Mouse (Mus musculus) thymus, postnatal 0 days (tissue): Measurements from ENCODE around the gene Ttf1. TPM values are rescaled to one million over a fixed set of nuclear protein-coding genes. Genes with fewer than 3 reads are reported as not detected.
"Not testable (repeated sequence)": the region's sequence is repeated elsewhere in the genome, so short reads cannot be mapped to it uniquely, and the experiment has no call there.

Source experiments
- DNase-seq: peaks from one replicate; pipeline ENCODE4 v3.0.0-alpha.2; 2015; ENCODE audit warnings: low spot score
- polyA plus RNA-seq: library from polyadenylated mRNA; unstranded; fragments of >200 nt; fragmentation: Nextera tagmentation; extraction: Ambion mirVana; gene quantifications from 2 replicates; pipeline ENCODE4 v1.2.1, GENCODE M21; 2015

The Ttf1 gene
- polyA plus RNA-seq, 1 experiment from 2014 or later: 11.4 TPM

GRCm38 (mm10) chr2:29054545-29054935, 5.5 kb upstream of the Ttf1 start:
- DNase-seq: no peak

GRCm38 (mm10) chr2:29054991-29055390, 5.1 kb upstream of the Ttf1 start, which contains the start of gene Cfap77:
TSS of gene Cfap77 (minus strand) at chr2:29055066.
- DNase-seq: peak; percentile 86

GRCm38 (mm10) chr2:29065796-29066195, 5.7 kb downstream of the Ttf1 start:
- no peak for DNase-seq

GRCm38 (mm10) chr2:29066410-29066809, 6.3 kb downstream of the Ttf1 start:
- DNase-seq: no peak

- DNase-seq: no peak
These were observed 14.6 kb downstream of the Ttf1 start for GRCm38 (mm10) chr2:29074676-29075075.

GRCm38 (mm10) chr2:29075331-29076070, 15.4 kb downstream of the Ttf1 start:
- no peak for DNase-seq

GRCm38 (mm10) chr2:29076226-29076625, 16.2 kb downstream of the Ttf1 start:
- no peak for DNase-seq

GRCm38 (mm10) chr2:29081965-29082364, 21.9 kb downstream of the Ttf1 start:
- no peak for DNase-seq

GRCm38 (mm10) chr2:29086026-29086425, 26.0 kb downstream of the Ttf1 start:
- DNase-seq: no peak

- not testable (repeated sequence) for DNase-seq
These were observed 29.2 kb downstream of the Ttf1 start for GRCm38 (mm10) chr2:29089276-29089675.

- DNase-seq: peak; percentile 26
These were observed 35.6 kb downstream of the Ttf1 start for GRCm38 (mm10) chr2:29095674-29096073.

GRCm38 (mm10) chr2:29096751-29097150, 36.7 kb downstream of the Ttf1 start:
- DNase-seq: peak; percentile 37

- DNase-seq: peak; percentile 81
These were observed 37.4 kb downstream of the Ttf1 start for GRCm38 (mm10) chr2:29097465-29097864.

GRCm38 (mm10) chr2:29097955-29098354, 37.9 kb downstream of the Ttf1 start:
- DNase-seq: not testable (repeated sequence)

- DNase-seq: no peak
These were observed 38.7 kb downstream of the Ttf1 start for GRCm38 (mm10) chr2:29098786-29099185.

GRCm38 (mm10) chr2:29099646-29100045, 39.6 kb downstream of the Ttf1 start:
- no peak for DNase-seq

GRCm38 (mm10) chr2:29100822-29101534, 40.9 kb downstream of the Ttf1 start:
- no peak for DNase-seq

- not testable (repeated sequence) for DNase-seq
These were observed 42.6 kb downstream of the Ttf1 start for GRCm38 (mm10) chr2:29102416-29103377.

GRCm38 (mm10) chr2:29120969-29121368, 60.9 kb downstream of the Ttf1 start:
- no peak for DNase-seq

GRCm38 (mm10) chr2:29122446-29122845, 62.4 kb downstream of the Ttf1 start:
- DNase-seq: peak; percentile 48

- peak; percentile 7 for DNase-seq
These were observed 64.0 kb downstream of the Ttf1 start, which contains the start of gene Setx for GRCm38 (mm10) chr2:29123907-29124569. TSS of gene Setx (plus strand) at chr2:29124181.
